8 mouse cellular contexts compared by ENCODE assay signal in genomic region chr16:17723325-17723626, GRCm38 (mm10). TPM values are rescaled to one million over a fixed set of nuclear protein-coding genes. Genes with fewer than 3 reads are reported as not detected.
DNase-seq lines count a peak whose midpoint lies in the region; ATAC-seq and TF ChIP-seq lines count a peak whose summit lies in the region.

No protein-coding gene starts in this region.

- H3K9me3 ChIP-seq in hindbrain, embryonic 12.5 days (replicated peaks), result no peaks in the 10 kb centered on the region

- H3K4me3 ChIP-seq in cerebellum, adult 2 months (replicated peaks; ENCODE audit: insufficient read depth, low read depth, low read length), result peak overlapping the region; percentile 99
- H3K4me3 ChIP-seq in layer of hippocampus, adult 2 months, result no peak overlapping the region; the same call in 1 of the 2 replicates
- no peak overlapping the region for H3K4me3 ChIP-seq in hindbrain, embryonic 12.5 days
- peak overlapping the region; percentile 12; the same call in 1 of the 2 replicates for H3K4me3 ChIP-seq in macrophage (ENCODE audit: inconsistent target)

- no peak overlapping the region for H3K9ac ChIP-seq in hindbrain, embryonic 12.5 days

- no peak for TF ChIP-seq POLR2A in cerebellum, adult 2 months (IDR thresholded peaks at IDR 0.05; ENCODE audit: borderline replicate concordance, insufficient read depth, low read length)

- WGBS in cerebellum, adult 2 months, result 94% methylated on average over 1 of the region's 1 CpGs
- 82% methylated on average over 1 of the region's 1 CpGs for WGBS in hindbrain, embryonic 12.5 days
- 75% methylated on average over 1 of the region's 1 CpGs for WGBS in macrophage (ENCODE audit: missing documents)

- no peak for ATAC-seq in hindbrain, embryonic 12.5 days (ENCODE audit: low FRiP score)

- peaks cover 44% of the 10 kb centered on the region for H3K79me2 ChIP-seq in macrophage (ENCODE audit: inconsistent target)

- TF ChIP-seq CTCF in cerebellum, adult 2 months (IDR thresholded peaks at IDR 0.05; ENCODE audit: borderline replicate concordance, insufficient read depth, low read depth, low read length), result no peak
- no peak for TF ChIP-seq CTCF in layer of hippocampus, adult 2 months (conservative IDR thresholded peaks at IDR 0.05)

- peaks cover 3% of the 10 kb centered on the region; the same call in 1 of the 2 replicates for H3K4me1 ChIP-seq in cerebellum, adult 2 months (ENCODE audit: control insufficient read depth, insufficient read depth, low read length)
- H3K4me1 ChIP-seq in hindbrain, embryonic 12.5 days, result peaks cover 16% of the 10 kb centered on the region

- no peak overlapping the region for H3K27ac ChIP-seq in cerebellum, adult 2 months (ENCODE audit: insufficient read depth, low read length)
- H3K27ac ChIP-seq in layer of hippocampus, adult 2 months, result peak overlapping the region; percentile 75
- no peak overlapping the region for H3K27ac ChIP-seq in hindbrain, embryonic 12.5 days
- peak overlapping the region; percentile 91; the same call in 1 of the 2 replicates for H3K27ac ChIP-seq in macrophage

- DNase-seq in cerebellum, adult 2 months, result no peak
- no peak for DNase-seq in cerebellum, postnatal 4 days (ENCODE audit: low spot score in 2 of 2)
- DNase-seq in layer of hippocampus, adult 2 months (ENCODE audit: low spot score in 2 of 2), result no peak
- DNase-seq in layer of hippocampus, postnatal 10 days (ENCODE audit: low spot score in 2 of 2), result no peak
- DNase-seq in embryo, embryonic 9.5 days (ENCODE audit: extremely low spot score), result no peak
- DNase-seq in gastrocnemius, postnatal 25 days, result no peak

- H3K4me2 ChIP-seq in hindbrain, embryonic 12.5 days (replicated peaks), result peak overlapping the region; percentile 97; the same call in 1 of the 2 replicates

- no peaks in the 10 kb centered on the region for H3K36me3 ChIP-seq in hindbrain, embryonic 12.5 days
- H3K36me3 ChIP-seq in macrophage (ENCODE audit: inconsistent target), result no peaks in the 10 kb centered on the region

- H3K27me3 ChIP-seq in cerebellum, adult 2 months (ENCODE audit: control insufficient read depth, insufficient read depth, low read length), result no peaks in the 10 kb centered on the region
- H3K27me3 ChIP-seq in hindbrain, embryonic 12.5 days, result no peaks in the 10 kb centered on the region

RNA-seq across cellular contexts. Expression of gene Med15, which starts 9.4 kb away (rescaled TPM):
- 73.1 and 78.7 TPM in 2 replicates for polyA plus RNA-seq in cerebellum, adult 2 months (2012; rRNA removed)
- total RNA-seq in layer of hippocampus, adult 2 months (2021), result 10 to 100 TPM; 76.7 to 81.8 TPM
- total RNA-seq in layer of hippocampus, postnatal 10 days (2021), result 10 to 100 TPM; 66.2 to 69.6 TPM
- polyA plus RNA-seq in hindbrain, embryonic 12.5 days (2016; fragmentation: Nextera tagmentation; extraction: Ambion mirVana), result 45.2 and 51.7 TPM in 2 replicates
- 100 to 1,000 TPM; 434 to 641 (median 506) TPM for total RNA-seq in macrophage (2018; cell fraction: chromatin; rRNA removed)
- 100 to 1,000 TPM in 4 of 26 experiments, 10 to 100 TPM in 22; 68.7 to 119 (median 91.8) TPM for total RNA-seq in macrophage (2018; cell fraction: cytosol; rRNA removed)
- 100 to 1,000 TPM; 187 to 438 (median 262) TPM for total RNA-seq in macrophage (2018; cell fraction: nucleus; rRNA removed)
- 71.7 to 97.8 TPM (median 80.8 TPM) in 3 replicates for polyA plus RNA-seq in macrophage (2018)
- 10 to 100 TPM; 18.1 to 18.9 TPM for total RNA-seq in gastrocnemius, postnatal 25 days (2021)

RNA-seq across cellular contexts. Expression of gene Klhl22, which starts 36.1 kb away (rescaled TPM):
- 101 and 106 TPM in 2 replicates for polyA plus RNA-seq in cerebellum, adult 2 months (2012; rRNA removed)
- 100 to 1,000 TPM; 101 TPM for total RNA-seq in layer of hippocampus, adult 2 months (2021)
- 100 to 1,000 TPM; 108 TPM for total RNA-seq in layer of hippocampus, postnatal 10 days (2021)
- 63.9 and 64.7 TPM in 2 replicates for polyA plus RNA-seq in hindbrain, embryonic 12.5 days (2016; fragmentation: Nextera tagmentation; extraction: Ambion mirVana)
- 10 to 100 TPM in 16 of 26 experiments, 1 to 10 TPM in 10; 1.4 to 27.4 (median 11.4) TPM for total RNA-seq in macrophage (2018; cell fraction: chromatin; rRNA removed)
- 10 to 100 TPM in 6 of 26 experiments, 1 to 10 TPM in 20; 2.8 to 13.2 (median 8.3) TPM for total RNA-seq in macrophage (2018; cell fraction: cytosol; rRNA removed)
- 10 to 100 TPM in 10 of 26 experiments, 1 to 10 TPM in 16; 1.6 to 15.5 (median 8.4) TPM for total RNA-seq in macrophage (2018; cell fraction: nucleus; rRNA removed)
- 7.1 to 11.2 TPM (median 8.7 TPM) in 3 replicates for polyA plus RNA-seq in macrophage (2018)
- 10 to 100 TPM; 15.4 to 18.8 TPM for total RNA-seq in gastrocnemius, postnatal 25 days (2021)

Comparison
In these comparisons a context has a peak if more than half of its experiments do, and no peak if none do; other contexts are left out.
1. H3K27ac ChIP-seq: peak in layer of hippocampus, adult 2 months (single experiment) and macrophage (single experiment); none in cerebellum, adult 2 months (single experiment) and hindbrain, embryonic 12.5 days (single experiment).
2. H3K4me3 ChIP-seq: peak in cerebellum, adult 2 months (single experiment) and macrophage (single experiment); none in layer of hippocampus, adult 2 months (single experiment) and hindbrain, embryonic 12.5 days (single experiment).
3. RNA of gene Klhl22, which starts 36.1 kb away (total RNA-seq): 108 TPM in layer of hippocampus, postnatal 10 days and 101 TPM in layer of hippocampus, adult 2 months; 15.4 to 18.8 TPM in gastrocnemius, postnatal 25 days; every median in the first group is over 4 times any median in the second.